Mouse (Mus musculus) megakaryocyte progenitor cell, adult 5-6 weeks (primary cell): ENCODE measurements around the gene Robo4. TPM values are rescaled to one million over a fixed set of nuclear protein-coding genes. Genes with fewer than 3 reads are reported as not detected.
A peak's percentile ranks its signal among the peaks of the same experiment; 100 is the strongest.

ENCODE experiments used
- ATAC-seq: replicated peaks from 2 replicates; pipeline ENCODE4 v1.8.0; 2016; ENCODE audit warnings: mild to moderate bottlenecking, moderate TSS enrichment, inconsistent platforms; ENCODE audit not compliant: poor library complexity
- total RNA-seq, 2 experiments: library from RNA; stranded (forward) in 1 of 2; stranded (reverse) in 1 of 2; fragments of 157-497, 149-512 nt in 1 of 2; fragments of 200-1000 nt in 1 of 2; gene quantifications; 2 replicates each; pipeline versions ENCODE4 v1.2.3 to v1.2.4; 2015 to 2017

Gene Robo4
- total RNA-seq (2015), result 0.17 and 0.86 TPM in 2 replicates
- 0.30 TPM in 1 of 2 replicates, not detected in the other for total RNA-seq (2017)

DNA sequence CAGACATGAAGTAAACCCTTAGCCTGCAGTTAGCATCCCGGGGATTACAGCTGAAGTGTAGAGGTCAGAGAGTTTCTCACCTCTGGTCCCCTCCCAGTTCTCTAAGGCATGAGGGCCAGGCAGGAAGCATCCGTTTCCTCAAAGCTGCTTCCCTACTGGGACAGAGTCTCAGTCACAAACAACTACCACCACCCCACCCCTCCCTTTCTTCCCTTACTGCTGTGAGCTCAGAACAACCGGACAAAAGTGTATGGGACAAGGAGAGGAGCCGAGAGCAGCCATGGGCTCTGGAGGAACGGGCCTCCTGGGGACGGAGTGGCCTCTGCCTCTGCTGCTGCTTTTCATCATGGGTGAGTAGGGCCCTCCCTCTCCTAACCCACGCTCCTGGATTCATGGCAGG lies at the start of gene Robo4:
Gene Robo4, plus strand, starts transcription at position 96 of the 400 bp plus-strand sequence.
- peak; percentile 72 for ATAC-seq

DNA sequence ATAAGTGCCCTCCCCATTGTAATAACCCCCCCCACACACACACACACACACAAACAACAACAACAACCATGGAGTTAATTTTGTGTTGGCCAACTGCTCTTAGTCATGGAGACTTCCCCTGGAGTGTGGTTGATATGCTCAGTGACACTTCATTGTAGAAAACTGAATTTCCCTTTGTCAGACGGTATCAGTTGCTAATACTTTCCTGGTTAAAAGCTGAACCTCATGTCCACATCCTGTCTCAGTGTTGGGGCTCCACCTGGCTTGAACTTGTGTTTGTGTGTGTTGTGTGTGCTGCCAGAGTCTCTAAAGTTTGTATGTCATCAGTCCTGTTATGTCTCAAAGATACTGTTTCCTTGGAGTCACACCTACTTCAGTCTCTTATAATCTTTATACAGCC lies 47.2 kb upstream of the Robo4 start:
- no peak for ATAC-seq

DNA sequence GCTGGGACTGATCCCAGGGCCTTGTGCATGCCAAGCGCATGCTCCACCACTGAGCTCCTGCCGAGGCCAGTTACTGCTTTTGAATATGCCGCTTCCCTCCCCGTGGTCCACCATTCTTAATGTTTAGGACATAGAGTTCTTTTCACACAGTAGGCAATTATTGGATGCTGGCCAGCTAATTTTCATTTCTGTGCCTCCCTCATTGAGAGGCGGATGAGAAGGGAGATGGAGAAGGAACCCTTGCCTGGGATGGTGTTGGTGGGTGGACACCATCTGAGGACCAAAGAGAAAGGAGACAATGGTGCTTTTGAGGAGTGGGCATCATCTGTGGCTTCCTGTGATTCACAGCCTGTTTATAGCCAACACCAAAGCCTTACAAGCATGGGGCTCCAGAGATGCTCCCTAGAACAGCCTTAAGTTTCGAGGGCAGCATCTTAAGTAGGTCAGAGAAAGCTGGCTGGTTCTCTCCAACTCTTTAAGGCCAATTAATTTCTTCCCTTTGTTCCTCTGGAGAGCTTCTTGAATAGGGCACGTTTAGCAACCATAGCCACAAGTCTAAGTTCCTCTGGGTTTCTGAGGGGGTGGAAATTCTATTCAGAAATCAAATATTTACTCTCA lies 42.9 kb upstream of the Robo4 start:
- no peak for ATAC-seq

DNA sequence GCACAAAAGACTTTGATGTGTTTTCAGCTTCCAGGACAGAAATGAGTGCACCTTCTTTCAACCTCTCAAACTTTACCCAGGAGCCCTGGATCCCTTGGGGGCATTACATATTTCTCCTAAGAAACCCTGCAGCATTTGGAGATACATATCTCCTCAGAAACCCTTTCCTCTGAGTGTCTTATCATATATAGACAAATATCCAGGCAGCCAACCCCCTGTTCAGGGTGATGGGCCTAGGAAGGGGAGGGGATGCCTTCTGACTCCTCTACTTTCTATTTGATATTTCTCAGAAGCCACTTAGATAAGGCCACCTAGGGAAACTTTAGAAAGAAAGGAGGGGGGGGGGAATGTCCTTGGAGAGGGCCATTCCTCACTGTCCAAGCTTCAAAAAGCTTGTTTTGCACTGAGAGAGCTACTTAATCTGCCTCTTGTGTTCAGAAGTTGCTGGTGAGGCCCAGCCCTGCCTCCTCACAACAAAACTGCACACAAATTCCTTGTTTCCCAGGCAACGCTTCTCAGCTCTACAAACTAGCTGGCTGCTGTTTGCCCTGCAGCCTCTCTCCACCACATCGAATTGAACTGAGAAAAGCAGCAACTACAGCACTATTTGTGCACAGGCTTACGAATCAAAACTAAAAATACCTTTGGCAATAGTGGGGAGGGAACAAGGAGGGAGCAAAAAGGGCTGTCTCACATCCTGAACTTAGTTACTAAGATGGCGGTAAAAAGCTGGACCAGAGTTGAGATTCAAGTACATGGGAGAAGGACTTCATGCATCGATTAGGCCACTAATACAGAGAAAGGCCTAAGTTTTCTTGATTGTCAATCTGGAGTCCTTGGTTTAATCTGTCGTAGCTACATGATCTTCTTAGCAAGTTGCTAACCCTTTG lies 42.1 kb upstream of the Robo4 start:
- no peak for ATAC-seq

DNA sequence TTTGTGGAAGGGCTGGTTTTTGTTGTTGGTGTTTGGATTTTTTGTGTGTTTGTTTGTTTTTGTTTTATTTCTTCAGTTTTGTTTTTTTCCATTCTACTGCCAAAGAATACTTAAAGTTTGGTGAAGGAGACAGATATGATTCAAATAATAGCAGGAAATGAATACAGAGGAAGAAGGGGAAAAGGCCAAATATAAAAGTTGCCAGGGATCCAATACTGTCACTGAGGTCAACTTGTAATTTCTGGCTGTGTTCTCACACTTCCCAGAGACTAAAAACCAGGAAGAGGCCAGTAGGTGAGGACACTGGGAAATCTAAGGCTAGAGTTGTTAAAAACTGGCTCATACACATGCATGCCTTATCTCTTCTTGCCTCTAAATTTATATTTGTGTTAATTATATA lies 39.6 kb upstream of the Robo4 start:
- ATAC-seq, result no peak

DNA sequence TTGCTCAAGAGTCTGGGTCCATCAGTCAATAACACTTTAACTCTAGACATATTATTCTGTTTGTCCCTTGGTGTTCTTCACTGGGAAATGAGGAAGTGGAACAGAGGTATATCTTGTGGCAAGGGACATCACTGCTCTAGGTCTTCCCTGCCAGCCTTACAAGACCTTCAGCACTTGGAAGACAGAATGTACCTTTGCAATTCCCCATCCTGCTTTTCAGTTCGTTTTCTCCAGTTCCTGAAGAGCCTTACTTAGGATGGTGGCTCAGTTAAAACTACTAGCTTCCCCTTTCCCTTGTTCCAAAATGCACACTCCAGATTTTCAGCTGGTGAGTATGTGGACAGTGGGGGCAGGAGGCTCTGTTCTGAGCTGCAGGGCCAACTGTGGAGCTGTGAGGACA lies 38.8 kb upstream of the Robo4 start:
- ATAC-seq, result no peak

DNA sequence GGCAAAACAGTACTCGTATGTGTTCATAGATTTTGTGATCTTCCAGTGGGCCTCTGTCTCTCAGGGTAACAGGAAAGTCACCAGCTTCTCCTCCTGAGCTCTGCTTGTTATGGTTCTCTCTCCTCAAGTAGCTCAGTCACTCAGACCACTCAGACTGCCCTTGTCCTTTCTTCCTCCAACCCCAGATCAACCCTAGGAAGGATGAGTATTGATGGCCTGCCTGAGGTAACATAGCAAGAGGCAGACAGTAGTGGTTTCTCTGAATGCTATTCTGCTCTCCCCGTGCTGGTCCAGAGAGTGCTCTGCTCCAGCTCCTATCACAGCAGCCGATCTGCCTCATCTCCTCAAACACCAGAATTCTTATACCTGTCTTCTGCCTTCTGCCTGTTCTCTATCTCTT lies 38.1 kb upstream of the Robo4 start:
- ATAC-seq, result no peak

DNA sequence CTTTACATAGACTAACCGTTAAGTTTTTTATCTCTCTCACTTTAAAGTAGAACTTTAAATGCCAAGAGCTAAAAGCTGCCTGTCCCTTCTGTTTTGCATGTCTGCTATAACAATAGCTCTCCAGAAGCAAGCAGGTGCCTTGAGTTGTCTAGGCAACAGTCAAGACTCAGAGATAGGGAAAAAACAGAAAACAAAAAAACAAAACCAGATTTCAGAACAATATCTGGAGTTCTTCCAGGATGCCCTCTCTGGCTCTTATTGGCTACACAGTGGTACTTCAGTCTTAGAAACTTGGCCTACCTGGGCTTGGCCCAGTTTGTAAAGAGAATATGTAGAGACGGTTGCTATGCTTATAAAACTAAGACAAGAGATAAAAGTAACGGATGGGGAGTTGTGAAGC lies 37.3 kb upstream of the Robo4 start:
- ATAC-seq, result no peak

DNA sequence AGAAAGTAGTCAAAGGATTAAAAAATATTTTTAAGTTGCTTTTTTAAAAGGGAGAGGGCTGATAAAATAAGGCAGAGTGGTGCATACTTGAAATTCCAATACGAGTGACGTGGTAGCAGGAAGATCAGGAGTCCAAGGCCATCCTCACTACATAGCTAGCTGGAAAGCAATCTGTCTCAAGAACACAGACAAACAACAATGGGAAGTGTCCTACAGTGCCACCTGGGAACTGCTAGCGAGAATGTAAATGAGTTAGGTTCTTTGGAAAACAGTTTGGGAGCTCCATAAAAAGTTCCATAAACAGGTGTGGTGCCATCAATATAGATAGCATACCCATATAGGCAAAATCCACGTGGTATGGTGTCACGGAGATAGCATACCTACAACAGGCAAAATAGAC lies 36.0 kb upstream of the Robo4 start:
- no peak for ATAC-seq

DNA sequence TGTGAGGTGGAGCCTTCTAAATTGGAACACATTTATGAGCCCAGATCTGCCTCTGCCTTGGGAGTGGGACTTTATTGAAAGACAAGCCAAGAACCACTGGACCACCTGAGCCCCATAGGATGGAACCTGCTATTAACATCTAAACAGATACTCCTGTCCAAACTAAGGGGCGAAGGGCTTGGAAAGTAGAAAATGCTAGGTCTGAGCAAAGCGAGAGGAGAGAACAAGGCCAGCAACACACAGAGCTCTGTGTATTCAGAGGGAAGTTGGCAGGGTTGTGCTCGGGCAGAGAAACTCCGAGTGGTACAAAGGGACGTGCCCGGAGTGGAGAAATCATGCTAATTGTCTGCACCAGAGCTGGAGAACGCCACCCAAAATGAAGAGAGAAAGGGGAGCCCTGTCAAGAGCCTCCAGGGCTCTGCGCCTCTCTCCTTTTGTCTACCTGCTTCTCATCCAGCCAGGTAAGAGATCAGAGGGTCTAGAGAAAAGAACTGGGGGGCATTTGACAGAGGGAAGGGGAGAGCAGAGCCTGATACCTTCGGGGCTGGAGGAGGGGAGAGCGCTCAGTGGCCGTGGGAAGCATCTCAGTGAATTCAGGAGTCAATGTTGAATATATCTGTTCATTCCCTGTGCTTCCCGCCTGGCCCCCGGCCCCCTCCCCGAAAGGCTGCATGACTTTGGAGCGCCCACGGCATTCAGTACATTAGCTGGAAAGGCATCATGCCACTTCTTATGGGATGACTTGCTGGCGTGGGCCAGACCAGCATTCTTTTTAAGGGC lies 34.2 kb upstream of the Robo4 start, which contains the start of gene Hepacam:
Gene Hepacam, plus strand, starts transcription at position 51 of the 780 bp plus-strand sequence.
- no peak for ATAC-seq

DNA sequence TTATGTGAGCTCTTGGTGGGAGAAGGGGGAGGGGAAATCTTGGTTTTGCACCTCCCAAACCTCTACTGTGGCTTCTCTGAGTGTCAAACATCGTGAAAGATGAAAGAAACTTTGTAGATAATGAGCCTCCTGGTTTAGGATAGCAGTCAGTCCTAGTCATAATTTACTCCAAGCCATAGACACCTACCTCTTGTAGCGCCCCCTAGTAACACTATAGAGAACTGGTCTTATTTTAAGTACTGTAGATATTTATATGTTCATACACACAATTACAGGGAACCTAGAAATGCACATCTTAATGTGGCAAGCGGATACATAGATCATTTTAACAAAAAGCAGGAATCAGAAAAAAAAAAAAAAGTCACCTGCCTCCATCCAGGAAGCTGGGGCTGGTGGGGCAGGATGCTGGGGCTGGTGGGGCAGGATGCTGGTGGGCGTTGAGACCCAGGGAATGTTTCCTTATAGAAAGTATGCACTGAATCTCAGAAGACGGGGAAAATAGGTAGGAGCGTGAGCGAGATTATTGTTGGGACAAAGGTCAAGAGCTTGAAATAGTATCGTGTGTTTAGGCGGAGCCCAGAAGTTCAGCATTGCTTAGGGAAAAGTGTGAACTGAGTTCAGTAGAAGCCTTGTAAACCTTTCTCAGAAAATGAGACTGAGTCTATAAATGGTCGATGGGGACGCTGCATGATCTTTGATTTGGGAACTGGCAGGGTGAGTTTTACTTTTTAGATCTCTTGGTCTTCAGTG lies 33.4 kb upstream of the Robo4 start:
- no peak for ATAC-seq

DNA sequence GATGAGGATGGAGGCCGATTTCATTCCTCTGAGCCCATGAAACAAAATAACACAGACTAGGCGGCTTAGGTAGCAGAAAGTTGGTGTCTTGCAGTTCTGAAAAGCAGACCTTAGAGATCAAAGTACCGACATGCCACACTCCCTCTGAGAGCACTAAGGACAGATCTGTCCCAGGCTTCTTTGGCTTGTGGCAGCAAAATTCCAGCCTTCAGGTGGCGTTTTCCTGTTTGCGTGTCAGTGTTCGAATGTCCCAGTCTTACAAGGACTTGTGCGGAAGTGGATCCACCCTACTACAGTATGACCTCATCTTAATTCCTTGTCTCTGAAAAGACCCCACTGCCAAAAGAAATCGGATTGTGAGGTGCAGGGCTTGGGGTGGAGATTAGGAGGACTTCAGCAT lies 32.8 kb upstream of the Robo4 start:
- ATAC-seq, result no peak

DNA sequence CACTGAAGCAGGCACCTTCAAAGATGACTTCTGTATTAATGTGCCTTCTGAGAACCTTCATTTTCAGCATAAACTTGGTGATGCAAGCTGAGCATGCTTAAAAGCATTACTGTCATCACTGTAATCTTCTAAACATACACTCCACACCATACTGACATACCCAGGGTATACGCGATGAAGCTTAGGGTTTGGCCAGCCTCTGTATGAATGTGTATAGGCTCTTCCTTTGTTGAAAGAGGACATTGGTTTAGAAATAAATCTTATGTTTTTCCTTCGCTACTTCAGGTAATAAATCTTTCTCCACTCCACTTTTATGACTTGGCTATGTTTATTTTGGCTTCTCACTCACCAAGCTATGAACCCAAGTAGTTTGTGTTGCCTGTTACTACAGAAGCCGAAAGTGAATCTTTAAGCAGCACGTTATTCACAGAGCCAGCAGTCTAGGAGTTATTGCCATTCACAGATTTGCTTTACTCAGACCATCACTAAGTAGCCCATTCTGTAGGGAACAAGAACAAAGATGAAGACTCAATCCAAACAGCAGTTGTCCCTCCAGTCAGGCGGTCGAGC lies 30.4 kb upstream of the Robo4 start:
- ATAC-seq, result no peak

DNA sequence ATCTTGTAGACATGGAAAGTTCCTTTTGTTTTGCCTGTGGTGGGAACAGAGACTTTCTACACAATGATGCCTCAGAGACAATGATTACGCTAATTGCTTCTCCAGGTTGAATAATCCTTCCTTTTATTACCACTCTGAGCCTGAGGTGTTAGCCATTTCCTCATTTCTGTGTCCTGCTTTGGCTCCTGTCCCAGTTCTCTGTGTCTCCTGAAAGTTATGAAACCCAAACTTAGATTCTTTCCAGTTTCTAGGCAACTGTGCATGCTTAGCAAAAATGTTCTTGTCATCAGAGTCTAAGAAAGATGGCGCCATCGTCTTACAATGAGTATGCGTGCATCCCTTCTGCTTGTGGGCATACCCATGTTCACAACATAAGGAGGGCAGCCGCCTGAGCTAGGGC lies 26.0 kb upstream of the Robo4 start:
- peak; percentile 37 for ATAC-seq

DNA sequence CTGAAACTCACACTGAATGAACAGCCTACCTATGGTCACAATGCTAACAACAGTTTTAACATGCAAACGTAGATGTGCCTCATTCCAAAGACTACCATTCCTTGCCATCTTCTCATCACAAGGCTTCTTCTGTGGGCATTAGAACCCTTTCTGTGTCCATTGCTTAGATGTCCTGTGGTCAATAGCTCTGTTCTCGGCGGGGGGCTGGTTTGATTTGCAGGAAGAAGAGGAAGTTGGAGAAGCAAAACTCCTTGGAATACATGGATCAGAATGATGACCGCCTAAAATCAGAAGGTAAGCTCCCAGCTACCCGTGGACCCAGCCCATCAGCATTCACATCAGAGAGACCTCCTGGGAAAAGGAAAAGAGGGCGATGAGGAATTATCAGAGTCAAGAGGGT lies 18.5 kb upstream of the Robo4 start:
- no peak for ATAC-seq

DNA sequence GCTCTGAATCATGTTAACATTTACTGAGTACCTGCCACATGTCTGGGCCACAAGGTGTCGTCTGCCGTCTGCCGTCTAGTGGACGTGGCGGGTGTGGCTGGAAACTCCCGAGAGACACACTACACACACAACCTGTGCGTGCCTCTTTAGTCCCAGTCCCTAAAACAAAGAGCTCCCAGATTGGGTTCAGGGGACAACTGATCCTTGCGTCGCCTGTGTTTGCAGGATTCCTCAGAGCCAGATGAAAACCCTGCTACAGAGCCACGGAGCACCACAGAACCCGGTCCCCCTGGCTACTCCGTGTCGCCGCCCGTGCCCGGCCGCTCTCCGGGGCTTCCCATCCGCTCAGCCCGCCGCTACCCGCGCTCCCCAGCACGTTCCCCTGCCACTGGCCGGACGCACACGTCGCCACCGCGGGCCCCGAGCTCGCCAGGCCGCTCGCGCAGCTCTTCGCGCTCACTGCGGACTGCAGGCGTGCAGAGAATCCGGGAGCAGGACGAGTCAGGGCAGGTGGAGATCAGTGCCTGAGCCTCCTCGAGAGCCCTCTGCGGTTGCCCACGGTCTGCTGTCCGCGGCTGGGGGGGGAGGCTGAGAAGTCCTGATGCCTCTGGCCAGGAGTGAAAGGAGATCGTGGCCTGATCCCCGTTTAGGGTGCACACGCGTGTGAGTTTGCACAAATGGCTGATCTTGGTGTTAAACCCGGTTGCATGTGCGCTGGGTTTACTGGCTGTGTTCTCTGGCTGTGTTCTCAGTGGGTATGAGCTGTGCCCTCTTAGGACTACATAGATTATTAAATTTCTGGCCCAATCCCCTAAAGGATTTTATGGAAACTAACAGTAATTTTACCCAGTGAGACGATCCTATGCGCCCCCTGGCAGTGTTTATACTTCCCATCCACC lies 17.2 kb upstream of the Robo4 start:
- ATAC-seq, result peak; percentile 77

DNA sequence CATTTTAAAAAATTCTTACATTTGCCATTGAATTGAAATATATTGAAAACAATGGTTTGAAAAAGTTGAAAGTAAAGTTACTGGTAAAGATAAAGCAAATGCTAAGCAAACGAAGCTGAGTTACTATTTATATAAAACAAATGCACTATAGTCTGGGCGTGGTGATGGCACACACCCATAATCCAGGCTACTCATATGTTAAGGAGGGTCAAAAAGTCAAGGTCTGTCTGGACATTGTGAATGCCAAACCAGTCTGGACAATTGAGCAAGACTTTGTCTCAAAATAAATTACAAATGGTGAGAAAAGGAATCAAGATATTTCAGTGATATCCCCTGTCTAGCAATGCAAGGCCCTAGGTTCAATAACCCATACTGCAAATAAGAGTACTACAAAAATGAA lies 10.8 kb upstream of the Robo4 start:
- no peak for ATAC-seq

DNA sequence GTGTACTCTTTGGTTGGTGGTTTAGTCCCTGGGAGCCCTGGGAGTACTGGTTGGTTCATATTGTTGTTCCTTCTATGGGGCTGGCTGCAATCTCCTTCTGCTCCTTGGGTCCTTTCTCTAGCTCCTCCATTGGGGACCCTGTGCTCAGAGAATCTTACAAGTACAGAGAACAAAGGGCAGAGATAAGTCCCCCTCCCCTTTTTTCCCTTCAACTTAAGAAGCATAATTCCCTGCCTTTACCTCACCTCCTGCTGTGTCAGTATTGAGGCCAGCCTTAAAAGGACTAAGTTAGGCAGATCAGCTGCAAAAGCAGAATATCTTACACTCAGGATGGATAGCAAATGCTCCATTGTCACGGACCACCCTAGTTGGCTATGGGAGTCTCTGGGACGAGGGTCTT lies 9.6 kb upstream of the Robo4 start:
- ATAC-seq, result no peak

DNA sequence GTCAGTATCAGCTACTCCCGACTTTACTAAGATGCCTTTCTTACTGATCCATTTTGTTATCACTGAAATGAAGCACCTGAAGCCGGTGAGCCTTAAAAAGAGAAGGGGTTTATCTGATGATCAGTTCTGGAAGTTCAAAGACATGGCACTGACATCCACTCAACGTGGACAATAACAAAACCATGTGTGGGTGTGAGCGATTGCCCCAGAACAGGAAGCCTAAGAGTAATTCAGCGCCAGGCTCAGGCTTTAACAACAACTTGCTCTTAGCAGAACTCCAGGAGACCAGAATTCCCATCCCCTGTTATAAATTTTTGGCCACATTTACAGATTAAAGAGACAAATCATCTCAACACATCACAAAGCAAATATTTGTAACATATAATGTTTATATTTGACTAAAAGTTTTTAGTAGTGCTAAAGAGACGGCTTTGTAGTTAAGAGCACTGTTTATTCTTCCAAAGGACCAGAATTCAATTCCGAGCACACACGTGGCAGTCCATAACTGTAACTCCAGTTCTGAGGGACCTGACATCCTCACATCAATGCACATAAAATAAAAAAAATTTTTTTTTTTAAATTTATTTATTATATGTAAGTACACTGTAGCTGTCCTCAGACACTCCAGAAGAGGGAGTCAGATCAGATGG lies 8.1 kb upstream of the Robo4 start:
- ATAC-seq, result no peak
